Mouse (Mus musculus): ENCODE measurements around the gene Stfa1. TPM values are rescaled to one million over a fixed set of nuclear protein-coding genes. Genes with fewer than 3 reads are reported as not detected.
"Not testable (repeated sequence)": the region's sequence is repeated elsewhere in the genome, so short reads cannot be mapped to it uniquely, and the experiment has no call there.

The Stfa1 gene
- 657 and 688 TPM in 2 replicates for polyA plus RNA-seq (2015; fragmentation: Nextera tagmentation; extraction: Ambion mirVana)

DNA sequence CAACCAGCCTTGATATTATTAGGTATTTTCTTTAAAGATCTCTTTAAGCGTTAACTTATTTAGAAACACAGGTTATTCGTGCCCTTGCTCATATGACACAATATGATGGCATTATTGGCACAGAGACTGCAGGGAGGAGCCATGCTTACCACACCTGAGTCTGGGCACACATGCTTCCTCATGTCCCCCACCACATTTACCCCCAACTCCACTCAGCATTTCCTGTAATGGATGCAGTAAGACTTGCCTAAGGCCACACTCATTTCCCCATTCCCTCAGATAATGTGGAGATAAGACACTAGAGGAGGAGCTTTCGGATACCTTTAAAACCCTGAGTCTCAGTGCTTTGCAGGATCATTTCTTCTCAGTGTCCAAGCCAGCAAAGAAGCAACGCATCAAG lies at the start of gene Stfa1:
Gene Stfa1, plus strand, starts transcription at position 156 of the 400 bp plus-strand sequence.
- not testable (repeated sequence) for H3K4me1 ChIP-seq (ENCODE audit: control insufficient read depth, low read depth, low read length); H3K9ac ChIP-seq (ENCODE audit: low read depth, low read length); H3K36me3 ChIP-seq (ENCODE audit: control insufficient read depth, insufficient read depth); H3K27ac ChIP-seq (ENCODE audit: low read length); ATAC-seq (ENCODE audit: low read depth); H3K9me3 ChIP-seq (replicated peaks; ENCODE audit: control insufficient read depth, low read length); H3K4me2 ChIP-seq (ENCODE audit: low read depth, low read length); H3K27me3 ChIP-seq (ENCODE audit: control insufficient read depth, insufficient read depth, low read depth, low read length)
- 56% methylated on average over 4 of the region's 4 CpGs for whole genome bisulfite sequencing (ENCODE audit: insufficient replicate concordance)
- H3K4me3 ChIP-seq (ENCODE audit: low read depth, low read length), result 0 out of 2 replicates have a peak within 1 kb of the TSS, but pooled peaks have one; percentile 15

DNA sequence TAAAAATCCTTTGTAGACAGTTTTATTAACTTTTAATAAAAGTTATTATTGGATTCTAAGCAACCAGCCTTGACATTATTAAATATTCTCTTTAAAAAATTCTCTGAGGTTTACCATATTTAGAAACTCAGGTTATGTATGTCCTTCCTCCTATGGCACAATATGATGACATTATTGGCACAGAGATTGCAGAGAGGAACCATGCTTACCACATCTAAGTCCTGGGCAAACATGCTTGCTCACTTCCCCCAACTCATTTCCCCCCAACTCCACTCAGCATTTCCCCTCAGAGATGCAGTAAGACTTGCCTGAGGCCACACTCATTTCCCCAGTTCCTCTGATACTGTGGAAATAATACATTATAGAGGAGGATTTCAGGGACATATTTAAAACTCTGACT lies 16.2 kb upstream of the Stfa1 start:
- H3K9me3 ChIP-seq (replicated peaks; ENCODE audit: control insufficient read depth, low read length); H3K4me3 ChIP-seq (ENCODE audit: low read depth, low read length); H3K9ac ChIP-seq (ENCODE audit: low read depth, low read length); H3K36me3 ChIP-seq (ENCODE audit: control insufficient read depth, insufficient read depth); ATAC-seq (ENCODE audit: low read depth); H3K4me1 ChIP-seq (ENCODE audit: control insufficient read depth, low read depth, low read length); H3K27ac ChIP-seq (ENCODE audit: low read length); H3K27me3 ChIP-seq (ENCODE audit: control insufficient read depth, insufficient read depth, low read depth, low read length); H3K4me2 ChIP-seq (ENCODE audit: low read depth, low read length): not testable (repeated sequence)

GRCm38 (mm10) chr16:36289140-36289539 lies 12.4 kb downstream of the Stfa1 start:
- Histone ChIP-seq H3K9ac (ENCODE audit: low read depth, low read length) (no peak overlapping the region), H3K27ac (ENCODE audit: low read length) (peak overlapping the region; percentile 44), H3K4me3 (ENCODE audit: low read depth, low read length) (no peak overlapping the region), H3K27me3 (ENCODE audit: control insufficient read depth, insufficient read depth, low read depth, low read length) (no peaks in the 10 kb centered on the region), H3K4me2 (ENCODE audit: low read depth, low read length) (no peak overlapping the region), H3K4me1 (ENCODE audit: control insufficient read depth, low read depth, low read length) (no peaks in the 10 kb centered on the region), H3K9me3 (replicated peaks; ENCODE audit: control insufficient read depth, low read length) (no peaks in the 10 kb centered on the region), H3K36me3 (ENCODE audit: control insufficient read depth, insufficient read depth) (no peaks in the 10 kb centered on the region)
- 46% methylated on average over 4 of the region's 4 CpGs for WGBS (ENCODE audit: insufficient replicate concordance)
- ATAC-seq (ENCODE audit: low read depth), result no peak

DNA sequence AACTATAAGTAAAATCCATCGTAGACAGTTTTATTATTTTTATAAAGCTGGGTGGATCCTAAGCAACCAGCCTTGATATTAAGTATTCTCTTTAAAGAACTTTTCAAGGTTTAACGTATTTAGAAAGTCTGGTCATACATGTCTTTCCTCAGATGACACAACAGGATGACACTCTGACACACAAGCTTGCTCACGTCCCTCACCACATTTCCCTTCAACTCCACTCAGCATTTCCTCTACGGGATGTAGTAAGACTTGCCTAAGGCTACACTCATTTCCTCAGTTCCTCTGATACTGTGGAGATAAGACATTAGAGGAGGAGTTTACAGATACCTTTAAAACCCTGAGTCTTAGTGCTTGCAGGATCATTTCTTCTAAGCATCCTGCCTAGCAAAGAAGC lies 30.9 kb downstream of the Stfa1 start:
- no peaks in the 10 kb centered on the region for H3K9me3 ChIP-seq (replicated peaks; ENCODE audit: control insufficient read depth, low read length)
- H3K4me3 ChIP-seq (ENCODE audit: low read depth, low read length), result no peak overlapping the region
- H3K4me1 ChIP-seq (ENCODE audit: control insufficient read depth, low read depth, low read length), result no peaks in the 10 kb centered on the region
- H3K27me3 ChIP-seq (ENCODE audit: control insufficient read depth, insufficient read depth, low read depth, low read length), result no peaks in the 10 kb centered on the region
- no peak for ATAC-seq (ENCODE audit: low read depth)
- WGBS (ENCODE audit: insufficient replicate concordance), result 26% methylated on average over 4 of the region's 4 CpGs
- H3K27ac ChIP-seq (ENCODE audit: low read length), result no peak overlapping the region
- no peak overlapping the region for H3K9ac ChIP-seq (ENCODE audit: low read depth, low read length)
- H3K4me2 ChIP-seq (ENCODE audit: low read depth, low read length), result no peak overlapping the region
- H3K36me3 ChIP-seq (ENCODE audit: control insufficient read depth, insufficient read depth), result no peaks in the 10 kb centered on the region

DNA sequence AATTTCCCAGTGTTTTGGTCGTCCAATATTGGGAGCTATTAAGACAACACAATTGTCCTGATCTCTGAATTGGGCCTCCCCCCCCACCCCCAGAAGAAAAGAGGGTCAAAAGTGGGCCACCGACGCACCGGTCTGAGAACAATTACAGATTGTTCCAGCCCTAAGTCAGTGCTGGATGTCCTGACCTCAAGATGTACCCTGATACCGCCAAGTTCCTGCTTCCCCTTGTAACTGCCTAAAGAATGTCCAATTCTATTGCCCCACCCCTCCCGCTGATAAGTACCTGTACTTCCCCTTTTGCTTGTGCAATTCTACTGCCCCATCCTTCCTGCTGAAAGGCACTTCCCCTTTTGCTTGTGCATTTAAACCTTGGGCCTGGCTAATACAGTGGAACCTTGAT lies 39.4 kb downstream of the Stfa1 start:
- ATAC-seq (ENCODE audit: low read depth); H3K4me1 ChIP-seq (ENCODE audit: control insufficient read depth, low read depth, low read length); H3K4me3 ChIP-seq (ENCODE audit: low read depth, low read length); H3K27me3 ChIP-seq (ENCODE audit: control insufficient read depth, insufficient read depth, low read depth, low read length); H3K4me2 ChIP-seq (ENCODE audit: low read depth, low read length); H3K36me3 ChIP-seq (ENCODE audit: control insufficient read depth, insufficient read depth); H3K9me3 ChIP-seq (replicated peaks; ENCODE audit: control insufficient read depth, low read length); H3K27ac ChIP-seq (ENCODE audit: low read length); H3K9ac ChIP-seq (ENCODE audit: low read depth, low read length): not testable (repeated sequence)
- 49% methylated on average over 6 of the region's 6 CpGs for WGBS (ENCODE audit: insufficient replicate concordance)

- no peaks in the 10 kb centered on the region for H3K9me3 ChIP-seq (replicated peaks; ENCODE audit: control insufficient read depth, low read length)
- no peak overlapping the region for H3K27ac ChIP-seq (ENCODE audit: low read length)
- H3K4me1 ChIP-seq (ENCODE audit: control insufficient read depth, low read depth, low read length), result no peaks in the 10 kb centered on the region
- ATAC-seq (ENCODE audit: low read depth), result no peak
- no peak overlapping the region for H3K9ac ChIP-seq (ENCODE audit: low read depth, low read length)
- H3K27me3 ChIP-seq (ENCODE audit: control insufficient read depth, insufficient read depth, low read depth, low read length), result no peaks in the 10 kb centered on the region
- H3K36me3 ChIP-seq (ENCODE audit: control insufficient read depth, insufficient read depth), result no peaks in the 10 kb centered on the region
- H3K4me3 ChIP-seq (ENCODE audit: low read depth, low read length), result no peak overlapping the region
- H3K4me2 ChIP-seq (ENCODE audit: low read depth, low read length), result no peak overlapping the region
These were observed 42.5 kb downstream of the Stfa1 start for GRCm38 (mm10) chr16:36319286-36319685.

GRCm38 (mm10) chr16:36334232-36334631 lies 57.5 kb downstream of the Stfa1 start, which contains the start of gene BC117090:
Gene BC117090 (minus strand): TSS chr16:36334332.
- H3K9ac ChIP-seq (ENCODE audit: low read depth, low read length), result no peak within 1 kb of the TSS
- H3K27ac ChIP-seq (ENCODE audit: low read length), result no peak within 1 kb of the TSS
- no peaks in the 10 kb centered on the region for H3K36me3 ChIP-seq (ENCODE audit: control insufficient read depth, insufficient read depth)
- H3K27me3 ChIP-seq (ENCODE audit: control insufficient read depth, insufficient read depth, low read depth, low read length), result no peaks in the 10 kb centered on the region
- H3K4me3 ChIP-seq (ENCODE audit: low read depth, low read length), result no peak within 1 kb of the TSS
- H3K4me1 ChIP-seq (ENCODE audit: control insufficient read depth, low read depth, low read length), result no peaks in the 10 kb centered on the region
- WGBS (ENCODE audit: insufficient replicate concordance), result 39% methylated on average over 3 of the region's 3 CpGs
- no peak within 1 kb of the TSS for H3K4me2 ChIP-seq (ENCODE audit: low read depth, low read length)
- H3K9me3 ChIP-seq (replicated peaks; ENCODE audit: control insufficient read depth, low read length), result no peaks in the 10 kb centered on the region
- no peak for ATAC-seq (ENCODE audit: low read depth)

Other genes starting within 250 kb of the Stfa1 start
- gene Wdr5b, start 235.8 kb upstream of the Stfa1 start, polyA plus RNA-seq (2015; fragmentation: Nextera tagmentation; extraction: Ambion mirVana), result 2.1 and 2.2 TPM in 2 replicates
- gene Fam162a, start 205.4 kb upstream of the Stfa1 start, polyA plus RNA-seq (2015; fragmentation: Nextera tagmentation; extraction: Ambion mirVana), result 223 and 235 TPM in 2 replicates
- 43.8 and 44.6 TPM in 2 replicates for gene Ccdc58, start 205.3 kb upstream of the Stfa1 start, polyA plus RNA-seq (2015; fragmentation: Nextera tagmentation; extraction: Ambion mirVana)
- gene Csta1, start 145.7 kb upstream of the Stfa1 start, polyA plus RNA-seq (2015; fragmentation: Nextera tagmentation; extraction: Ambion mirVana), result 0.02 and 0.04 TPM in 2 replicates
- gene Stfa2l1, start 120.1 kb upstream of the Stfa1 start, polyA plus RNA-seq (2015; fragmentation: Nextera tagmentation; extraction: Ambion mirVana), result 82.3 and 84.4 TPM in 2 replicates
- 264 and 272 TPM in 2 replicates for gene Gm5483, start 92.7 kb upstream of the Stfa1 start, polyA plus RNA-seq (2015; fragmentation: Nextera tagmentation; extraction: Ambion mirVana)
- 6.5 and 9.9 TPM in 2 replicates for gene Gm5416, start 66.5 kb upstream of the Stfa1 start, polyA plus RNA-seq (2015; fragmentation: Nextera tagmentation; extraction: Ambion mirVana)
- 29.6 and 30.0 TPM in 2 replicates for gene 2010005H15Rik, start 55.5 kb upstream of the Stfa1 start, polyA plus RNA-seq (2015; fragmentation: Nextera tagmentation; extraction: Ambion mirVana)
- 3.6 and 3.7 TPM in 2 replicates for gene BC117090, start 57.4 kb downstream of the Stfa1 start, polyA plus RNA-seq (2015; fragmentation: Nextera tagmentation; extraction: Ambion mirVana)
- gene BC100530, start 90.8 kb downstream of the Stfa1 start, polyA plus RNA-seq (2015; fragmentation: Nextera tagmentation; extraction: Ambion mirVana), result 534 and 566 TPM in 2 replicates
- gene Stfa2, start 131.5 kb downstream of the Stfa1 start, polyA plus RNA-seq (2015; fragmentation: Nextera tagmentation; extraction: Ambion mirVana), result 45.0 and 53.7 TPM in 2 replicates
- 99.4 and 110 TPM in 2 replicates for gene Stfa3, start 178.4 kb downstream of the Stfa1 start, polyA plus RNA-seq (2015; fragmentation: Nextera tagmentation; extraction: Ambion mirVana)

Measured in liver, embryonic 16.5 days (tissue).